8 mouse cellular contexts compared by ENCODE assay signal in genomic region chr2:30242509-30242908, GRCm38 (mm10). TPM values are rescaled to one million over a fixed set of nuclear protein-coding genes. Genes with fewer than 3 reads are reported as not detected.
DNase-seq lines count a peak whose midpoint lies in the region; ATAC-seq lines count a peak whose summit lies in the region.

No protein-coding gene starts in this region.

- H3K4me1 ChIP-seq in forebrain, embryonic 12.5 days = peaks cover 30% of the 10 kb centered on the region
- peaks cover 18% of the 10 kb centered on the region for H3K4me1 ChIP-seq in forebrain, embryonic 16.5 days (replicated peaks; ENCODE audit: control insufficient read depth, insufficient read depth, low read length)
- peaks cover 32% of the 10 kb centered on the region for H3K4me1 ChIP-seq in embryonic facial prominence, embryonic 10.5 days
- H3K4me1 ChIP-seq in hindbrain, embryonic 16.5 days (ENCODE audit: control insufficient read depth, insufficient read depth, low read depth, low read length) = peaks cover 23% of the 10 kb centered on the region

- peak; percentile 93 for DNase-seq in adipocyte (ENCODE audit: low spot score)
- peak; percentile 45 for DNase-seq in embryonic facial prominence, embryonic 10.5 days (ENCODE audit: low spot score)
- DNase-seq in lung, adult 18-20 months = peak; percentile 86 to 90
- no peak for DNase-seq in thymus, postnatal 14 days
- no peak for DNase-seq in B cell, adult 2 months

- no peak overlapping the region for H3K4me3 ChIP-seq in forebrain, embryonic 12.5 days (replicated peaks)
- no peak overlapping the region for H3K4me3 ChIP-seq in forebrain, embryonic 16.5 days (replicated peaks; ENCODE audit: low read length)
- H3K4me3 ChIP-seq in embryonic facial prominence, embryonic 10.5 days = peak overlapping the region; percentile 3; the same call in 1 of the 2 replicates
- H3K4me3 ChIP-seq in hindbrain, embryonic 16.5 days (ENCODE audit: low read length) = no peak overlapping the region

- H3K27me3 ChIP-seq in forebrain, embryonic 12.5 days = no peaks in the 10 kb centered on the region
- H3K27me3 ChIP-seq in forebrain, embryonic 16.5 days (replicated peaks; ENCODE audit: control insufficient read depth, insufficient read depth, low read length) = no peaks in the 10 kb centered on the region
- no peaks in the 10 kb centered on the region for H3K27me3 ChIP-seq in embryonic facial prominence, embryonic 10.5 days (replicated peaks; ENCODE audit: low read depth, poor library complexity, severe bottlenecking)
- H3K27me3 ChIP-seq in hindbrain, embryonic 16.5 days (replicated peaks; ENCODE audit: control insufficient read depth, insufficient read depth, low read length) = no peaks in the 10 kb centered on the region

- no peak overlapping the region; the same call in 1 of the 2 replicates for H3K9ac ChIP-seq in forebrain, embryonic 12.5 days
- no peak overlapping the region for H3K9ac ChIP-seq in forebrain, embryonic 16.5 days (replicated peaks; ENCODE audit: low read depth, low read length)
- H3K9ac ChIP-seq in hindbrain, embryonic 16.5 days (ENCODE audit: low read depth, low read length) = no peak overlapping the region

- no peak overlapping the region for H3K4me2 ChIP-seq in forebrain, embryonic 12.5 days
- H3K4me2 ChIP-seq in forebrain, embryonic 16.5 days (ENCODE audit: low read length) = no peak overlapping the region
- no peak overlapping the region for H3K4me2 ChIP-seq in hindbrain, embryonic 16.5 days (ENCODE audit: low read length)

- H3K9me3 ChIP-seq in forebrain, embryonic 12.5 days = no peaks in the 10 kb centered on the region
- no peaks in the 10 kb centered on the region for H3K9me3 ChIP-seq in forebrain, embryonic 16.5 days (ENCODE audit: control insufficient read depth, low read length)
- no peaks in the 10 kb centered on the region for H3K9me3 ChIP-seq in embryonic facial prominence, embryonic 10.5 days
- no peaks in the 10 kb centered on the region for H3K9me3 ChIP-seq in hindbrain, embryonic 16.5 days (ENCODE audit: control insufficient read depth, low read length)

- no peak for ATAC-seq in forebrain, embryonic 12.5 days (ENCODE audit: low FRiP score)
- ATAC-seq in forebrain, embryonic 16.5 days = no peak
- no peak for ATAC-seq in hindbrain, embryonic 16.5 days

- 64% methylated on average over 4 of the region's 4 CpGs for WGBS in forebrain, embryonic 12.5 days
- WGBS in forebrain, embryonic 16.5 days = 61% methylated on average over 4 of the region's 4 CpGs
- 41% methylated on average over 4 of the region's 4 CpGs for WGBS in embryonic facial prominence, embryonic 10.5 days
- WGBS in hindbrain, embryonic 16.5 days = 33% methylated on average over 4 of the region's 4 CpGs

- peak overlapping the region; percentile 26; the same call in 1 of the 2 replicates for H3K27ac ChIP-seq in forebrain, embryonic 12.5 days
- H3K27ac ChIP-seq in forebrain, embryonic 16.5 days (ENCODE audit: low read length) = no peak overlapping the region
- no peak overlapping the region; the same call in 1 of the 2 replicates for H3K27ac ChIP-seq in embryonic facial prominence, embryonic 10.5 days (replicated peaks)
- H3K27ac ChIP-seq in hindbrain, embryonic 16.5 days (ENCODE audit: low read depth, low read length) = peak overlapping the region; percentile 29; the same call in 1 of the 2 replicates

- H3K36me3 ChIP-seq in forebrain, embryonic 12.5 days (replicated peaks) = peaks cover 55% of the 10 kb centered on the region
- peaks cover 15% of the 10 kb centered on the region for H3K36me3 ChIP-seq in forebrain, embryonic 16.5 days (ENCODE audit: control insufficient read depth, insufficient read depth)
- peaks cover 81% of the 10 kb centered on the region for H3K36me3 ChIP-seq in embryonic facial prominence, embryonic 10.5 days (replicated peaks)
- H3K36me3 ChIP-seq in hindbrain, embryonic 16.5 days (ENCODE audit: control insufficient read depth, insufficient read depth, low read length) = peaks cover 11% of the 10 kb centered on the region

RNA-seq across cellular contexts. Expression of gene Gm28035, which starts 2.1 kb away (rescaled TPM):
- polyA plus RNA-seq in forebrain, embryonic 12.5 days (2016; fragmentation: Nextera tagmentation; extraction: Ambion mirVana) = 0.29 and 0.64 TPM in 2 replicates
- 0.46 and 0.58 TPM in 2 replicates for polyA plus RNA-seq in forebrain, embryonic 16.5 days (2015; fragmentation: Nextera tagmentation; extraction: Ambion mirVana)
- polyA plus RNA-seq in embryonic facial prominence, embryonic 10.5 days (2016; fragmentation: Nextera tagmentation; extraction: Ambion mirVana) = 0.05 and 0.09 TPM in 2 replicates
- 0.15 and 0.16 TPM in 2 replicates for polyA plus RNA-seq in hindbrain, embryonic 16.5 days (2015; fragmentation: Nextera tagmentation; extraction: Ambion mirVana)

RNA-seq across cellular contexts. Expression of gene Lrrc8a, which starts 5.0 kb away (rescaled TPM):
- 22.8 and 35.9 TPM in 2 replicates for polyA plus RNA-seq in forebrain, embryonic 12.5 days (2016; fragmentation: Nextera tagmentation; extraction: Ambion mirVana)
- 58.9 and 59.7 TPM in 2 replicates for polyA plus RNA-seq in forebrain, embryonic 16.5 days (2015; fragmentation: Nextera tagmentation; extraction: Ambion mirVana)
- polyA plus RNA-seq in embryonic facial prominence, embryonic 10.5 days (2016; fragmentation: Nextera tagmentation; extraction: Ambion mirVana) = 46.5 and 47.5 TPM in 2 replicates
- 53.6 and 56.9 TPM in 2 replicates for polyA plus RNA-seq in hindbrain, embryonic 16.5 days (2015; fragmentation: Nextera tagmentation; extraction: Ambion mirVana)

RNA-seq across cellular contexts. Expression of gene Phyhd1, which starts 23.5 kb away (rescaled TPM):
- polyA plus RNA-seq in forebrain, embryonic 12.5 days (2016; fragmentation: Nextera tagmentation; extraction: Ambion mirVana) = 5.0 and 5.4 TPM in 2 replicates
- polyA plus RNA-seq in forebrain, embryonic 16.5 days (2015; fragmentation: Nextera tagmentation; extraction: Ambion mirVana) = 9.4 and 9.5 TPM in 2 replicates
- 2.9 and 4.9 TPM in 2 replicates for polyA plus RNA-seq in embryonic facial prominence, embryonic 10.5 days (2016; fragmentation: Nextera tagmentation; extraction: Ambion mirVana)
- 5.9 and 7.0 TPM in 2 replicates for polyA plus RNA-seq in hindbrain, embryonic 16.5 days (2015; fragmentation: Nextera tagmentation; extraction: Ambion mirVana)

RNA-seq across cellular contexts. Expression of gene Kyat1, which starts 36.9 kb away (rescaled TPM):
- polyA plus RNA-seq in forebrain, embryonic 12.5 days (2016; fragmentation: Nextera tagmentation; extraction: Ambion mirVana) = 9.0 and 9.4 TPM in 2 replicates
- 15.4 and 16.3 TPM in 2 replicates for polyA plus RNA-seq in forebrain, embryonic 16.5 days (2015; fragmentation: Nextera tagmentation; extraction: Ambion mirVana)
- polyA plus RNA-seq in embryonic facial prominence, embryonic 10.5 days (2016; fragmentation: Nextera tagmentation; extraction: Ambion mirVana) = 8.2 and 8.3 TPM in 2 replicates
- polyA plus RNA-seq in hindbrain, embryonic 16.5 days (2015; fragmentation: Nextera tagmentation; extraction: Ambion mirVana) = 14.8 and 15.2 TPM in 2 replicates

RNA-seq across cellular contexts. Expression of gene Gm28038, which starts 38.3 kb away (rescaled TPM):
- polyA plus RNA-seq in forebrain, embryonic 12.5 days (2016; fragmentation: Nextera tagmentation; extraction: Ambion mirVana) = not detected in 2 replicates
- polyA plus RNA-seq in forebrain, embryonic 16.5 days (2015; fragmentation: Nextera tagmentation; extraction: Ambion mirVana) = not detected in 2 replicates
- not detected in 2 replicates for polyA plus RNA-seq in embryonic facial prominence, embryonic 10.5 days (2016; fragmentation: Nextera tagmentation; extraction: Ambion mirVana)
- not detected in 2 replicates for polyA plus RNA-seq in hindbrain, embryonic 16.5 days (2015; fragmentation: Nextera tagmentation; extraction: Ambion mirVana)

Comparison
In these comparisons a context has a peak if more than half of its experiments do, and no peak if none do; other contexts are left out.
1. H3K27ac ChIP-seq: peak in forebrain, embryonic 12.5 days (single experiment) and hindbrain, embryonic 16.5 days (single experiment); none in forebrain, embryonic 16.5 days (single experiment) and embryonic facial prominence, embryonic 10.5 days (single experiment).
2. DNase-seq: peak in adipocyte (single experiment), embryonic facial prominence, embryonic 10.5 days (single experiment) and lung, adult 18-20 months (2 of 2); none in thymus, postnatal 14 days (single experiment) and B cell, adult 2 months (0 of 2).